Mouse (Mus musculus) activated CD4-positive, CD25-positive, alpha-beta regulatory T cell, adult 4 months (primary cell): ENCODE measurements at regions not wholly inside any gene's neighbourhood (a gene's known extent, or its start where the extent isn't known, plus 50 kb on each side); places are given as distances from the start of the nearest gene placed in this dataset.
"Not testable (repeated sequence)": the region's sequence is repeated elsewhere in the genome, so short reads cannot be mapped to it uniquely, and the experiment has no call there.

Experiments used
- ATAC-seq: one replicate; pipeline ENCODE4 v1.8.0; 2017

GRCm38 (mm10) chr1:64463715-64464290 is 68.6 kb upstream of the Creb1 start:
- no peak for ATAC-seq

- ATAC-seq, result not testable (repeated sequence)
Observed at GRCm38 (mm10) chr1:64461616-64462015, 70.8 kb upstream of the Creb1 start.

- no peak for ATAC-seq
Observed at GRCm38 (mm10) chr1:64457872-64458271, 74.6 kb upstream of the Creb1 start.

- no peak for ATAC-seq
Observed at GRCm38 (mm10) chr1:64449141-64449540, 83.3 kb upstream of the Creb1 start.

- peak; percentile 58 for ATAC-seq
Observed at GRCm38 (mm10) chr1:64448090-64448489, 84.4 kb upstream of the Creb1 start.

- no peak for ATAC-seq
Observed at GRCm38 (mm10) chr1:64446492-64446891, 86.0 kb upstream of the Creb1 start.

- no peak for ATAC-seq
Observed at GRCm38 (mm10) chr1:64445919-64446318, 86.5 kb upstream of the Creb1 start.

GRCm38 (mm10) chr1:64443436-64443835 is 89.0 kb upstream of the Creb1 start:
- no peak for ATAC-seq

- ATAC-seq, result no peak
Observed at GRCm38 (mm10) chr1:64442179-64442874, 90.1 kb upstream of the Creb1 start.

GRCm38 (mm10) chr1:64423256-64423655 is 109.2 kb upstream of the Creb1 start:
- ATAC-seq, result no peak

- ATAC-seq, result no peak
Observed at GRCm38 (mm10) chr1:64418567-64418966, 113.9 kb upstream of the Creb1 start.

- ATAC-seq, result no peak
Observed at GRCm38 (mm10) chr1:64415906-64416305, 116.5 kb upstream of the Creb1 start.

GRCm38 (mm10) chr1:64413181-64413560 is 119.3 kb upstream of the Creb1 start:
- no peak for ATAC-seq

- no peak for ATAC-seq
Observed at GRCm38 (mm10) chr1:64412481-64413180, 119.8 kb upstream of the Creb1 start.

GRCm38 (mm10) chr1:64411851-64412480 is 120.5 kb upstream of the Creb1 start:
- ATAC-seq, result no peak

- ATAC-seq, result no peak
Observed at GRCm38 (mm10) chr1:64408807-64409582, 123.5 kb upstream of the Creb1 start.

GRCm38 (mm10) chr1:64391525-64391924 is 140.9 kb upstream of the Creb1 start:
- ATAC-seq, result no peak

- no peak for ATAC-seq
Observed at GRCm38 (mm10) chr1:64381264-64381663, 151.2 kb upstream of the Creb1 start.

- ATAC-seq, result not testable (repeated sequence)
Observed at GRCm38 (mm10) chr1:64376426-64376825, 156.0 kb upstream of the Creb1 start.

- ATAC-seq, result no peak
Observed at GRCm38 (mm10) chr1:64374286-64375071, 158.0 kb upstream of the Creb1 start.

GRCm38 (mm10) chr1:64364095-64364494 is 168.3 kb upstream of the Creb1 start:
- no peak for ATAC-seq
